Mouse (Mus musculus): ENCODE data around the gene Sh3gl3. TPM values are rescaled to one million over a fixed set of nuclear protein-coding genes. Genes with fewer than 3 reads are reported as not detected.

The Sh3gl3 gene
- total and polyA plus RNA-seq, 2 experiments, result not detected

DNA sequence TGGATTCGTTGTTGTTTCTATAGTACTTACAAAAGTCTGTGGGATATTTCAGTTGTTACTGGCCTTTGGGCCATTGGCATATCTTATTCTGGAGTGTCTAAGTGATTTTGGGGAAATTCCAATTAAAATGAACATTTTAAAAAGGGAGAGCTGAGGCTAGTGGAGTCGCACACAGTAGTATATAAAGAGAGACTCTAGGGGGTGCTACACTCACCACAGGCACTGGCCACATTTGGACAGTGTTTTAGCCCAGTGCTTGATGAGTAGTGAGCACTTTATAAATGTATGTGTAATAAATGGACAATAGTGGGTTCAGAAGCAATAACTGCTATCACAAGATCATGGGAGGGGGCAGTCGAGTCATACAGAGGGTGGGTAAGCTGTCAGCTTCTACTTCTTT is 2.6 kb downstream of the Sh3gl3 start:
- Histone ChIP-seq H3K9ac (ENCODE audit: low read depth, low read length) (no peak overlapping the region), H3K27me3 (ENCODE audit: control insufficient read depth, insufficient read depth, low read length) (0 out of 2 replicates have a peak, but pooled peaks cover 2% of the 10 kb centered on the region), H3K4me1 (ENCODE audit: control insufficient read depth, insufficient read depth, low read length) (no peaks in the 10 kb centered on the region), H3K4me3 (ENCODE audit: insufficient read depth, low read depth, low read length) (no peak overlapping the region), H3K36me3 (ENCODE audit: control insufficient read depth, insufficient read depth, low read length) (no peaks in the 10 kb centered on the region), H3K27ac (replicated peaks; ENCODE audit: insufficient read depth, low read depth, low read length) (no peak overlapping the region), H3K79me2 (ENCODE audit: control insufficient read depth, insufficient read depth, low read length) (no peaks in the 10 kb centered on the region)
- DNase-seq (ENCODE audit: extremely low read depth, low read depth, low spot score), result no peak
- no peak for TF ChIP-seq CTCF (IDR thresholded peaks at IDR 0.05; ENCODE audit: low read depth, low read length)
- no peak for TF ChIP-seq POLR2A (IDR thresholded peaks at IDR 0.05; ENCODE audit: extremely low read depth, insufficient read depth, low read length)
- whole genome bisulfite sequencing, result 61% methylated on average over 3 of the region's 3 CpGs

DNA sequence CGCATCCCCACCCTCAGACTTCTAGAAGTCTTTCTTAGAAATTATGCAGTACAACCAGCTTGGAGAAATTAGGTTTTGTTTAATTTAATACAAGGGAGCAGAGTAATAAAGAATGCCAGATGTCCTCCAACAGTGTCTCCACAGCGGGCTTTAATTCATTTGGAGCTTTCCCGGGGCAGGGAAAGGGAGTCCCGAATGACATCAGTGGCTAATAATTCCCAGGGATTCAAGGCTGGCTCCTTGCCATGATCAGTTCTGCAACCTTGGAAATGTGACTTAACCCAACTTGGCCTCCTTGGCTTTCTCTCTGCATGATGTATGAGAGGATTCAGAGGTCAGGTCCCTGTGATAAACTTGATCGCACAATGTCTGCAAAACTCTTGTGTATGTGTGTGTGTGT is 3.7 kb downstream of the Sh3gl3 start:
- no peak for DNase-seq (ENCODE audit: extremely low read depth, low read depth, low spot score)
- H3K36me3 ChIP-seq (ENCODE audit: control insufficient read depth, insufficient read depth, low read length), result no peaks in the 10 kb centered on the region
- H3K9ac ChIP-seq (ENCODE audit: low read depth, low read length), result no peak overlapping the region
- 0 out of 2 replicates have a peak, but pooled peaks cover 2% of the 10 kb centered on the region for H3K27me3 ChIP-seq (ENCODE audit: control insufficient read depth, insufficient read depth, low read length)
- no peaks in the 10 kb centered on the region for H3K4me1 ChIP-seq (ENCODE audit: control insufficient read depth, insufficient read depth, low read length)
- 85% methylated on average over 5 of the region's 5 CpGs for WGBS
- no peaks in the 10 kb centered on the region for H3K79me2 ChIP-seq (ENCODE audit: control insufficient read depth, insufficient read depth, low read length)
- H3K4me3 ChIP-seq (ENCODE audit: insufficient read depth, low read depth, low read length), result no peak overlapping the region
- TF ChIP-seq POLR2A (IDR thresholded peaks at IDR 0.05; ENCODE audit: extremely low read depth, insufficient read depth, low read length), result no peak
- no peak for TF ChIP-seq CTCF (IDR thresholded peaks at IDR 0.05; ENCODE audit: low read depth, low read length)
- no peak overlapping the region for H3K27ac ChIP-seq (replicated peaks; ENCODE audit: insufficient read depth, low read depth, low read length)

DNA sequence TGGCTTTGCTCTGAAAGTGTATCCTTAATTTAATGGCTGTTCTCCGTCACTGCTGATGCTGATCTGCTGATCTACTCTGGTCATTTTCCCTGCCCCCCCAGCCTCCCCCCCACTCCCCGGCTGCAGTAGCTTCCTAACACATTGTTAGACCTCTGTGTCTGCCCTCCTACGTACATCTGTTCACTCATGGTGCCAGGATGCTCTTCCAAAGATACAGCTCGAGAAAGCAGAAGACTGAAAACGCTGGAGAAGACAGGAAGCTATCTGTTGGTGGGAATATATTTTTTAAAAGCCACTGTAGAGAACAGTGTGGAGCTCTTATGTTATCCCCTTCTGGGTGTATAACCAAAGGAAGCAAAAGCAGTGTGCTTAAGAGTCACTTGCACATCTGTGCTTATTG is 7.3 kb downstream of the Sh3gl3 start:
- no peak overlapping the region for H3K9ac ChIP-seq (ENCODE audit: low read depth, low read length)
- TF ChIP-seq POLR2A (IDR thresholded peaks at IDR 0.05; ENCODE audit: extremely low read depth, insufficient read depth, low read length) (no peak), CTCF (IDR thresholded peaks at IDR 0.05; ENCODE audit: low read depth, low read length) (no peak)
- no peaks in the 10 kb centered on the region for H3K79me2 ChIP-seq (ENCODE audit: control insufficient read depth, insufficient read depth, low read length)
- no peaks in the 10 kb centered on the region for H3K4me1 ChIP-seq (ENCODE audit: control insufficient read depth, insufficient read depth, low read length)
- no peaks in the 10 kb centered on the region for H3K27me3 ChIP-seq (ENCODE audit: control insufficient read depth, insufficient read depth, low read length)
- DNase-seq (ENCODE audit: extremely low read depth, low read depth, low spot score), result no peak
- H3K27ac ChIP-seq (replicated peaks; ENCODE audit: insufficient read depth, low read depth, low read length), result no peak overlapping the region
- no peaks in the 10 kb centered on the region for H3K36me3 ChIP-seq (ENCODE audit: control insufficient read depth, insufficient read depth, low read length)
- 89% methylated on average over 5 of the region's 5 CpGs for WGBS
- H3K4me3 ChIP-seq (ENCODE audit: insufficient read depth, low read depth, low read length), result no peak overlapping the region

DNA sequence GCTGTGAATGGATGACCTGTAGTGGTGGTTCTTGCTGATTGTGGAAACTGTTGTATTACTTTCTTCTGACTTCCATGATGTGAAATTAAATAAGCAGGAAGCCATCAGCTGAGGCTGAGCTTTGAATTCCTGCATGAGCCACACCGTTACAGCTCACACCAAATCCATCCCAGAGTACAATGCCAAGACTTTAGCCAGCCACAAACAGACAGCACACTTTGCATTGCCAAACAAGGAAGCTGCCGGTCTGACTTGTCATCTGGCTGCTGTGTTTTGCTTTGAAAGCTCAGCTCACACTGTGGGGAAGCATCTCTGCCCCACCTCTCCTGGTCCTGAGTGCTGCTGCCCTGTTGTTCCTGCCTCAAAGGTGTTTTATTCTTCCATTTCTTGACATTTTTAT is 9.1 kb downstream of the Sh3gl3 start:
- Histone ChIP-seq H3K36me3 (ENCODE audit: control insufficient read depth, insufficient read depth, low read length) (no peaks in the 10 kb centered on the region), H3K9ac (ENCODE audit: low read depth, low read length) (no peak overlapping the region), H3K4me1 (ENCODE audit: control insufficient read depth, insufficient read depth, low read length) (no peaks in the 10 kb centered on the region), H3K27ac (replicated peaks; ENCODE audit: insufficient read depth, low read depth, low read length) (no peak overlapping the region), H3K27me3 (ENCODE audit: control insufficient read depth, insufficient read depth, low read length) (no peaks in the 10 kb centered on the region), H3K79me2 (ENCODE audit: control insufficient read depth, insufficient read depth, low read length) (no peaks in the 10 kb centered on the region), H3K4me3 (ENCODE audit: insufficient read depth, low read depth, low read length) (no peak overlapping the region)
- no peak for DNase-seq (ENCODE audit: extremely low read depth, low read depth, low spot score)
- TF ChIP-seq POLR2A (IDR thresholded peaks at IDR 0.05; ENCODE audit: extremely low read depth, insufficient read depth, low read length) (no peak), CTCF (IDR thresholded peaks at IDR 0.05; ENCODE audit: low read depth, low read length) (no peak)
- 53% methylated on average over 2 of the region's 2 CpGs for WGBS

GRCm38 (mm10) chr7:82191604-82192003 is 18.0 kb downstream of the Sh3gl3 start:
- no peak overlapping the region for H3K4me3 ChIP-seq (ENCODE audit: insufficient read depth, low read depth, low read length)
- no peaks in the 10 kb centered on the region for H3K27me3 ChIP-seq (ENCODE audit: control insufficient read depth, insufficient read depth, low read length)
- DNase-seq (ENCODE audit: extremely low read depth, low read depth, low spot score), result no peak
- H3K27ac ChIP-seq (replicated peaks; ENCODE audit: insufficient read depth, low read depth, low read length), result no peak overlapping the region
- H3K4me1 ChIP-seq (ENCODE audit: control insufficient read depth, insufficient read depth, low read length), result no peaks in the 10 kb centered on the region
- TF ChIP-seq CTCF (IDR thresholded peaks at IDR 0.05; ENCODE audit: low read depth, low read length), result no peak
- TF ChIP-seq POLR2A (IDR thresholded peaks at IDR 0.05; ENCODE audit: extremely low read depth, insufficient read depth, low read length), result no peak
- no peak overlapping the region for H3K9ac ChIP-seq (ENCODE audit: low read depth, low read length)
- 85% methylated on average over 11 of the region's 11 CpGs for WGBS
- H3K79me2 ChIP-seq (ENCODE audit: control insufficient read depth, insufficient read depth, low read length), result no peaks in the 10 kb centered on the region
- H3K36me3 ChIP-seq (ENCODE audit: control insufficient read depth, insufficient read depth, low read length), result no peaks in the 10 kb centered on the region

DNA sequence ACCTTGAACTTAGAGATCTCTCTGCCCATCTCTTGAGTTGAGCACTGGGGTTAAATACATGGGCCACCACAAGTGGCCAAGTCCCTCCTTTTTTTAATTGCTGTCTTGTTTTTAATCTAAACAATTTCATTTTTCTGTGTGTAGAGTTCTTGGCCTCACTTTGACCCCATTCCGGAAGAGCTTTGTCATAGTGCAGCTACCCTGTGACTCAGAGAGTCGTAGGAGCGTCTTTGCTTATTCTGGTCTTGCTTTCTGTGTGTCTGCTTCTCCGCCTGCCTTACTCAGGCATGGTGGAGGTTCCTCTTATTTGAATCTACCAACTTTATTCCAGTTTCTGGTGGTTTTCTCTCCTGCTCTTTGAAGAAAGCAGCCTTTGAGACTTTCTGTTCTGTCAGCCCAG is 18.9 kb downstream of the Sh3gl3 start:
- DNase-seq (ENCODE audit: extremely low read depth, low read depth, low spot score), result no peak
- 74% methylated on average over 4 of the region's 4 CpGs for WGBS
- H3K4me3 ChIP-seq (ENCODE audit: insufficient read depth, low read depth, low read length), result no peak overlapping the region
- H3K27me3 ChIP-seq (ENCODE audit: control insufficient read depth, insufficient read depth, low read length), result no peaks in the 10 kb centered on the region
- H3K79me2 ChIP-seq (ENCODE audit: control insufficient read depth, insufficient read depth, low read length), result no peaks in the 10 kb centered on the region
- TF ChIP-seq POLR2A (IDR thresholded peaks at IDR 0.05; ENCODE audit: extremely low read depth, insufficient read depth, low read length) (no peak), CTCF (IDR thresholded peaks at IDR 0.05; ENCODE audit: low read depth, low read length) (no peak)
- no peaks in the 10 kb centered on the region for H3K4me1 ChIP-seq (ENCODE audit: control insufficient read depth, insufficient read depth, low read length)
- no peak overlapping the region for H3K9ac ChIP-seq (ENCODE audit: low read depth, low read length)
- no peaks in the 10 kb centered on the region for H3K36me3 ChIP-seq (ENCODE audit: control insufficient read depth, insufficient read depth, low read length)
- H3K27ac ChIP-seq (replicated peaks; ENCODE audit: insufficient read depth, low read depth, low read length), result no peak overlapping the region

Measured in liver, adult 2 months (tissue).